Mouse (Mus musculus): ENCODE data around the gene Ust. TPM values are rescaled to one million over a fixed set of nuclear protein-coding genes. Genes with fewer than 3 reads are reported as not detected.

Gene Ust
- polyA plus RNA-seq, 1 experiment from 2014 or later, result 10.8 TPM

GRCm38 (mm10) chr10:8342556-8342955, 176.1 kb downstream of the Ust start:
- ATAC-seq (ENCODE audit: low read depth) (no peak), DNase-seq (ENCODE audit: low spot score) (no peak)
- H3K9me3 ChIP-seq (ENCODE audit: control insufficient read depth, low read length), result no peaks in the 10 kb centered on the region
- H3K27ac ChIP-seq (replicated peaks; ENCODE audit: low read depth, low read length), result no peak overlapping the region
- H3K27me3 ChIP-seq (replicated peaks; ENCODE audit: control insufficient read depth, insufficient read depth, low read length), result no peaks in the 10 kb centered on the region
- no peak overlapping the region for H3K9ac ChIP-seq (ENCODE audit: low read depth, low read length)
- H3K4me3 ChIP-seq (ENCODE audit: low read depth, low read length), result no peak overlapping the region
- H3K4me1 ChIP-seq (ENCODE audit: control insufficient read depth, insufficient read depth, low read length), result peaks cover 5% of the 10 kb centered on the region; the same call in 1 of the 2 replicates
- no peaks in the 10 kb centered on the region for H3K36me3 ChIP-seq (ENCODE audit: control insufficient read depth, insufficient read depth, low read length)
- no peak overlapping the region for H3K4me2 ChIP-seq (ENCODE audit: low read depth, low read length)
- 85% methylated on average over 2 of the region's 2 CpGs for WGBS

- no peaks in the 10 kb centered on the region for H3K27me3 ChIP-seq (replicated peaks; ENCODE audit: control insufficient read depth, insufficient read depth, low read length)
- H3K36me3 ChIP-seq (ENCODE audit: control insufficient read depth, insufficient read depth, low read length), result no peaks in the 10 kb centered on the region
- no peak overlapping the region for H3K9ac ChIP-seq (ENCODE audit: low read depth, low read length)
- H3K4me2 ChIP-seq (ENCODE audit: low read depth, low read length), result no peak overlapping the region
- H3K27ac ChIP-seq (replicated peaks; ENCODE audit: low read depth, low read length), result no peak overlapping the region
- WGBS, result 74% methylated on average over 12 of the region's 12 CpGs
- DNase-seq (ENCODE audit: low spot score) (no peak), ATAC-seq (ENCODE audit: low read depth) (no peak)
- H3K9me3 ChIP-seq (ENCODE audit: control insufficient read depth, low read length), result no peaks in the 10 kb centered on the region
- H3K4me1 ChIP-seq (ENCODE audit: control insufficient read depth, insufficient read depth, low read length), result peaks cover 8% of the 10 kb centered on the region; the same call in 1 of the 2 replicates
- H3K4me3 ChIP-seq (ENCODE audit: low read depth, low read length), result no peak overlapping the region
These were observed 178.8 kb downstream of the Ust start for GRCm38 (mm10) chr10:8339645-8340428.

- DNase-seq (ENCODE audit: low spot score), result peak; percentile 76
- Histone ChIP-seq H3K27me3 (replicated peaks; ENCODE audit: control insufficient read depth, insufficient read depth, low read length) (no peaks in the 10 kb centered on the region), H3K4me3 (ENCODE audit: low read depth, low read length) (no peak overlapping the region), H3K4me2 (ENCODE audit: low read depth, low read length) (no peak overlapping the region), H3K4me1 (ENCODE audit: control insufficient read depth, insufficient read depth, low read length) (0 out of 2 replicates have a peak, but pooled peaks cover 3% of the 10 kb centered on the region), H3K36me3 (ENCODE audit: control insufficient read depth, insufficient read depth, low read length) (no peaks in the 10 kb centered on the region), H3K9me3 (ENCODE audit: control insufficient read depth, low read length) (no peaks in the 10 kb centered on the region), H3K27ac (replicated peaks; ENCODE audit: low read depth, low read length) (no peak overlapping the region), H3K9ac (ENCODE audit: low read depth, low read length) (no peak overlapping the region)
- 50% methylated on average over 1 of the region's 1 CpGs for WGBS
- ATAC-seq (ENCODE audit: low read depth), result no peak
These were observed 182.0 kb downstream of the Ust start for GRCm38 (mm10) chr10:8336601-8337000.

- DNase-seq (ENCODE audit: low spot score) (no peak), ATAC-seq (ENCODE audit: low read depth) (no peak)
- Histone ChIP-seq H3K9me3 (ENCODE audit: control insufficient read depth, low read length) (no peaks in the 10 kb centered on the region), H3K9ac (ENCODE audit: low read depth, low read length) (no peak overlapping the region), H3K4me3 (ENCODE audit: low read depth, low read length) (no peak overlapping the region), H3K27ac (replicated peaks; ENCODE audit: low read depth, low read length) (no peak overlapping the region), H3K27me3 (replicated peaks; ENCODE audit: control insufficient read depth, insufficient read depth, low read length) (no peaks in the 10 kb centered on the region), H3K4me1 (ENCODE audit: control insufficient read depth, insufficient read depth, low read length) (no peaks in the 10 kb centered on the region), H3K36me3 (ENCODE audit: control insufficient read depth, insufficient read depth, low read length) (no peaks in the 10 kb centered on the region), H3K4me2 (ENCODE audit: low read depth, low read length) (no peak overlapping the region)
- 92% methylated on average over 5 of the region's 5 CpGs for WGBS
These were observed 187.7 kb downstream of the Ust start for GRCm38 (mm10) chr10:8330958-8331357.

GRCm38 (mm10) chr10:8330006-8330405, 188.6 kb downstream of the Ust start:
- no peak overlapping the region for H3K4me2 ChIP-seq (ENCODE audit: low read depth, low read length)
- no peak for ATAC-seq (ENCODE audit: low read depth)
- no peak overlapping the region for H3K4me3 ChIP-seq (ENCODE audit: low read depth, low read length)
- no peak overlapping the region for H3K9ac ChIP-seq (ENCODE audit: low read depth, low read length)
- no peak overlapping the region for H3K27ac ChIP-seq (replicated peaks; ENCODE audit: low read depth, low read length)
- DNase-seq (ENCODE audit: low spot score), result no peak
- 84% methylated on average over 8 of the region's 8 CpGs for WGBS
- no peaks in the 10 kb centered on the region for H3K9me3 ChIP-seq (ENCODE audit: control insufficient read depth, low read length)
- H3K4me1 ChIP-seq (ENCODE audit: control insufficient read depth, insufficient read depth, low read length), result no peaks in the 10 kb centered on the region
- H3K36me3 ChIP-seq (ENCODE audit: control insufficient read depth, insufficient read depth, low read length), result no peaks in the 10 kb centered on the region
- no peaks in the 10 kb centered on the region for H3K27me3 ChIP-seq (replicated peaks; ENCODE audit: control insufficient read depth, insufficient read depth, low read length)

- no peaks in the 10 kb centered on the region for H3K36me3 ChIP-seq (ENCODE audit: control insufficient read depth, insufficient read depth, low read length)
- no peaks in the 10 kb centered on the region for H3K9me3 ChIP-seq (ENCODE audit: control insufficient read depth, low read length)
- H3K27ac ChIP-seq (replicated peaks; ENCODE audit: low read depth, low read length), result no peak overlapping the region
- peak; percentile 52 for DNase-seq (ENCODE audit: low spot score)
- H3K27me3 ChIP-seq (replicated peaks; ENCODE audit: control insufficient read depth, insufficient read depth, low read length), result no peaks in the 10 kb centered on the region
- 54% methylated on average over 2 of the region's 2 CpGs for WGBS
- no peak overlapping the region for H3K9ac ChIP-seq (ENCODE audit: low read depth, low read length)
- no peak overlapping the region for H3K4me3 ChIP-seq (ENCODE audit: low read depth, low read length)
- no peak for ATAC-seq (ENCODE audit: low read depth)
- no peak overlapping the region for H3K4me2 ChIP-seq (ENCODE audit: low read depth, low read length)
- H3K4me1 ChIP-seq (ENCODE audit: control insufficient read depth, insufficient read depth, low read length), result no peaks in the 10 kb centered on the region
These were observed 195.3 kb downstream of the Ust start for GRCm38 (mm10) chr10:8323304-8323765.

GRCm38 (mm10) chr10:8320771-8321170, 197.9 kb downstream of the Ust start:
- no peak overlapping the region for H3K4me3 ChIP-seq (ENCODE audit: low read depth, low read length)
- no peak for ATAC-seq (ENCODE audit: low read depth)
- no peak for DNase-seq (ENCODE audit: low spot score)

GRCm38 (mm10) chr10:8309435-8309834, 209.2 kb downstream of the Ust start:
- Histone ChIP-seq H3K4me1 (ENCODE audit: control insufficient read depth, insufficient read depth, low read length) (peaks cover 4% of the 10 kb centered on the region; the same call in 1 of the 2 replicates), H3K36me3 (ENCODE audit: control insufficient read depth, insufficient read depth, low read length) (no peaks in the 10 kb centered on the region), H3K4me2 (ENCODE audit: low read depth, low read length) (no peak overlapping the region), H3K27me3 (replicated peaks; ENCODE audit: control insufficient read depth, insufficient read depth, low read length) (no peaks in the 10 kb centered on the region), H3K9me3 (ENCODE audit: control insufficient read depth, low read length) (no peaks in the 10 kb centered on the region), H3K9ac (ENCODE audit: low read depth, low read length) (no peak overlapping the region), H3K27ac (replicated peaks; ENCODE audit: low read depth, low read length) (no peak overlapping the region), H3K4me3 (ENCODE audit: low read depth, low read length) (no peak overlapping the region)
- ATAC-seq (ENCODE audit: low read depth) (no peak), DNase-seq (ENCODE audit: low spot score) (no peak)
- 54% methylated on average over 6 of the region's 6 CpGs for WGBS

More at GRCm38 (mm10) chr10:8320771-8321170, 197.9 kb downstream of the Ust start:
- Histone ChIP-seq H3K4me2 (ENCODE audit: low read depth, low read length) (no peak overlapping the region), H3K36me3 (ENCODE audit: control insufficient read depth, insufficient read depth, low read length) (no peaks in the 10 kb centered on the region), H3K9ac (ENCODE audit: low read depth, low read length) (no peak overlapping the region), H3K27ac (replicated peaks; ENCODE audit: low read depth, low read length) (no peak overlapping the region), H3K27me3 (replicated peaks; ENCODE audit: control insufficient read depth, insufficient read depth, low read length) (no peaks in the 10 kb centered on the region), H3K9me3 (ENCODE audit: control insufficient read depth, low read length) (no peaks in the 10 kb centered on the region), H3K4me1 (ENCODE audit: control insufficient read depth, insufficient read depth, low read length) (no peaks in the 10 kb centered on the region)

- Histone ChIP-seq H3K9ac (ENCODE audit: low read depth, low read length) (no peak overlapping the region), H3K4me3 (ENCODE audit: low read depth, low read length) (no peak overlapping the region), H3K4me1 (ENCODE audit: control insufficient read depth, insufficient read depth, low read length) (peaks cover 4% of the 10 kb centered on the region; the same call in 1 of the 2 replicates), H3K4me2 (ENCODE audit: low read depth, low read length) (no peak overlapping the region), H3K9me3 (ENCODE audit: control insufficient read depth, low read length) (no peaks in the 10 kb centered on the region), H3K36me3 (ENCODE audit: control insufficient read depth, insufficient read depth, low read length) (no peaks in the 10 kb centered on the region), H3K27me3 (replicated peaks; ENCODE audit: control insufficient read depth, insufficient read depth, low read length) (no peaks in the 10 kb centered on the region), H3K27ac (replicated peaks; ENCODE audit: low read depth, low read length) (no peak overlapping the region)
- ATAC-seq (ENCODE audit: low read depth), result no peak
- DNase-seq (ENCODE audit: low spot score), result no peak
- WGBS, result 66% methylated on average over 4 of the region's 4 CpGs
These were observed 214.4 kb downstream of the Ust start for GRCm38 (mm10) chr10:8304211-8304610.
